Mouse (Mus musculus) heart, postnatal 0 days (tissue): ENCODE measurements around the gene Slc22a5. TPM values are rescaled to one million over a fixed set of nuclear protein-coding genes. Genes with fewer than 3 reads are reported as not detected.
"Not testable (repeated sequence)": the region's sequence is repeated elsewhere in the genome, so short reads cannot be mapped to it uniquely, and the experiment has no call there.

Experiments used
- ATAC-seq: fragments of 200-750 bp; cut with Nextera tagmentation; 2 replicates; pipeline ENCODE4 v1.8.0; 2017; ENCODE audit warnings: low read depth, moderate number of reproducible peaks, moderate library complexity; ENCODE audit not compliant: insufficient read depth
- DNase-seq: peaks from one replicate; pipeline ENCODE4 v3.0.0-alpha.2; 2016; ENCODE audit warnings: low spot score
- H3K27ac ChIP-seq: fragments of 300-500 bp; sonication (generic); 2 replicates; pipeline ENCODE4 v1.5.1; 2014; ENCODE audit warnings: low read depth, mild to moderate bottlenecking
- H3K27me3 ChIP-seq: fragments of 300-500 bp; sonication (generic); 2 replicates; pipeline ENCODE4 v1.6.1; 2014; ENCODE audit warnings: low read length, mixed read lengths; ENCODE audit not compliant: control insufficient read depth, insufficient read depth
- H3K36me3 ChIP-seq: fragments of 300-500 bp; sonication (generic); replicated peaks from 2 replicates; pipeline ENCODE4 v1.6.1; 2014; ENCODE audit warnings: low read length, mixed read lengths; ENCODE audit not compliant: control insufficient read depth, insufficient read depth
- H3K4me1 ChIP-seq: fragments of 300-500 bp; sonication (generic); 2 replicates; pipeline ENCODE4 v1.6.1; 2014; ENCODE audit warnings: antibody characterized with exemption; ENCODE audit not compliant: control insufficient read depth, insufficient read depth
- H3K4me2 ChIP-seq: fragments of 300-500 bp; sonication (generic); 2 replicates; pipeline ENCODE4 v1.6.1; 2014; ENCODE audit warnings: low read depth, mild to moderate bottlenecking, low read length, moderate library complexity
- H3K4me3 ChIP-seq: fragments of 300-500 bp; sonication (generic); 2 replicates; pipeline ENCODE4 v1.5.1; 2014; ENCODE audit warnings: low read depth, low read length
- H3K9ac ChIP-seq: fragments of 300-500 bp; sonication (generic); replicated peaks from 2 replicates; pipeline ENCODE4 v1.6.1; 2014; ENCODE audit warnings: low read depth, low read length, mixed read lengths
- H3K9me3 ChIP-seq: fragments of 300-500 bp; sonication (generic); replicated peaks from 2 replicates; pipeline ENCODE4 v1.6.1; 2016; ENCODE audit warnings: low read length; ENCODE audit not compliant: control insufficient read depth
- CTCF ChIP-seq: IDR thresholded peaks from 2 replicates; pipeline ENCODE4 v1.5.1; 2016; ENCODE audit warnings: antibody characterized with exemption, control low read depth, low read depth
- EP300 ChIP-seq: IDR thresholded peaks from 2 replicates; pipeline ENCODE4 v1.6.1; 2016; ENCODE audit warnings: antibody characterized with exemption, low read depth
- WGBS: fragments of 180-500 bp; shearing (Covaris S2); extraction: QIAGEN DNeasy Blood & Tissue Kit; methylation state at CpG from one replicate; pipeline ENCODE4 v1.1.7; 2014; 5-methylcytosine and 5-hydroxymethylcytosine counted together
- polyA plus RNA-seq: library from polyadenylated mRNA; unstranded; fragments of >200 nt; fragmentation: Nextera tagmentation; extraction: Ambion mirVana; gene quantifications from 2 replicates; pipeline ENCODE4 v1.2.1, GENCODE M21; 2015
- total RNA-seq: library from RNA; depleted of rRNA; stranded (reverse); fragments of >200 nt; gene quantifications from 2 replicates; pipeline ENCODE4 v1.2.3, GENCODE M21; 2014; ENCODE audit warnings: low replicate concordance

Slc22a5 gene
- total and polyA plus RNA-seq, 2 experiments from 2014 or later, result 14.5 to 15.6 TPM

DNA sequence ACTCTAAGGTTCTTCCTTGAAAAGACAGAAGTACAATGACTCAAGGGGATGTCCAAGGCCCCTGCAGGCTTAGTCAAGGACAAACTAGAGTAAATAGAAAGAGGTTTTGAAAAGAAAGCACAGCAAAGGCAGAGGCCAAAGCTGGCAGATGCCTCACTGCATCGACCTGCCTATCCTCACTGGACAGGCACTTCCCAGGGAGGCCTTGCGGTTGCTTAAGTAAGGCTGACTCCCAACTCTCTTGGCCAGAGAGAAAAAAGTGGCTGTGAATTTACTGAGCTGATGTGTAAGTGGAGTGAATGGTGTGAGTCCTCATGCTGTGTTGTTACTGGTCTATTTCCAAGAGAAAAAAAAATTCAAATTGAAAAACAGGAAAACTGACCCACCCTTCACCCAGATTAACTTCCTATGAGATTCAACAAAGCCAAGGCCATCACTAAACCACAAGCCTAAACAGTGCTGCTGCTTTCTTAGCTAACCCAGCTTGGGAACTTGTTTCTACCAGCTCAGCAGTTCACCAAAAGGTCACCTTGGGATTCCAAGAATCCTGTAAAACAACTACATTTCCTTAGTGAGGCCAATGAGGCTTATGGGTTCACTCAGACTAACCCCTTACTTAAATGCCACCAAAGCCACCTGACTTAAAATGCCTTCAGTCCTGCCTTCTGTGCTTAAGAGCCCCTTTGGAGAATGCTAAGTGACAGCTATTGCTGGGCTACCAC is 19.5 kb downstream of the Slc22a5 start:
- no peak overlapping the region for H3K4me3 ChIP-seq
- DNase-seq (peak; percentile 14), ATAC-seq (peak; percentile 11; the same call in 1 of the 2 replicates)
- H3K9ac ChIP-seq, result no peak overlapping the region
- 0 out of 2 replicates have a peak, but pooled peaks cover 10% of the 10 kb centered on the region for H3K4me1 ChIP-seq
- TF ChIP-seq CTCF, result no peak
- TF ChIP-seq EP300, result no peak
- 0 out of 2 replicates have a peak overlapping the region, but pooled peaks have one; percentile 30 for H3K27ac ChIP-seq
- no peaks in the 10 kb centered on the region for H3K27me3 ChIP-seq
- no peaks in the 10 kb centered on the region for H3K9me3 ChIP-seq
- H3K4me2 ChIP-seq, result no peak overlapping the region
- peaks cover 26% of the 10 kb centered on the region for H3K36me3 ChIP-seq
- WGBS, result 76% methylated on average over 2 of the region's 2 CpGs

DNA sequence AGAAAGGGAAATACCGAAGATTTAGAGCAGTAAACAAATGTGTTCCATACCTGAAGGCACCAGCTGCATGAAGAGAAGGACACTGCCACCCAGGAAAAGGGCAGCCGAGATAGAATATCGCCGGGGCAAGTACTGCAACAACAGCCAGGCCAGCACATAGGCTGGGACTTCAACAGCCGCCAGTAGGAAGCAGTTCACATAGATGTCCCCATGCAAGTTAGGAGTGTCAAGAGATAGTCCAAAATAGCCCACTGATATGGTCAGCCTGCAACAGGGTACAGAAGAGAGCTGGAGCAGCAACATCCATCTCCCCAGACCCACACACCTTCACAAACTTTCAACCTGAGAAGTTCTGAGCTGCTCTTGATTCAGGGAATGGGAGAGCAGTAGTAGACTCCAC is 22.3 kb downstream of the Slc22a5 start:
- WGBS, result 49% methylated on average over 5 of the region's 5 CpGs
- peak; percentile 64; the same call in 1 of the 2 replicates for ATAC-seq
- peak overlapping the region; percentile 66 for H3K27ac ChIP-seq

GRCm38 (mm10) chr11:53868323-53868722 is 23.1 kb downstream of the Slc22a5 start:
- H3K27ac ChIP-seq, ATAC-seq, H3K4me2 ChIP-seq, DNase-seq, H3K4me1 ChIP-seq, H3K9me3 ChIP-seq, H3K4me3 ChIP-seq, H3K27me3 ChIP-seq, H3K9ac ChIP-seq: not testable (repeated sequence)
- WGBS, result 50% methylated on average over 5 of the region's 5 CpGs
- H3K36me3 ChIP-seq, result peaks cover 26% of the 10 kb centered on the region
- peak; percentile 23 for TF ChIP-seq CTCF

More for the DNA sequence above, 22.3 kb downstream of the Slc22a5 start:
- no peak for TF ChIP-seq EP300
- no peak for TF ChIP-seq CTCF
- Histone ChIP-seq H3K9ac (no peak overlapping the region), H3K4me2 (no peak overlapping the region), H3K4me3 (no peak overlapping the region), H3K4me1 (peaks cover 10% of the 10 kb centered on the region; the same call in 1 of the 2 replicates), H3K27me3 (no peaks in the 10 kb centered on the region), H3K9me3 (no peaks in the 10 kb centered on the region), H3K36me3 (peaks cover 26% of the 10 kb centered on the region)
- no peak for DNase-seq

DNA sequence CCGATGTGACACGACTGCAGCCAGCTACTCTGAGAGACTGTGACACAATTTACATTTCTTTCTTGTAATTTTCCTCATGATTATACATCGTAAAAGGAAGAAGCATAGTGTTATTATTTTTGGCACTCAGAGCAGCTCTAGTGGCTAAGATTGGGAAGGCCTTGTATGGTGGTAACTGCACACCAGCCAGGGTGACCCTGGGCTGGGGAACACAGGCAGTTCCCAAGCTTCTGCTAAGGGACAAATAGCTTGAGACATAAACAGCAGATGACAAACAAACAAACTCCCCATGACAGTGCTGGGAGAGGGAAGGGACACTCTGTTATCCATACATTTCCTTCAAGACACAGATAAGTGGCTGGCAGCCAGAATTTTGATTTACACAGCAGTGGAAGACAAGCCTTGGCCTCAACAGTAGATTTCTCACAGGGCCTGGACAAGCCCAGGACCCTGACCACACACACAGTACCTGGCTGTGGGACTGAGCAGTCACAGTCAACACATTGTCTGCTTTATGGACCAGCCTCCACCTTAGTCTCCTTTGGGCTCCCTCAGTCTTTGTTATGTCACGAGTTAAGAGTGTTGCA is 26.6 kb downstream of the Slc22a5 start:
- not testable (repeated sequence) for H3K9me3 ChIP-seq, H3K4me2 ChIP-seq, DNase-seq, H3K36me3 ChIP-seq, H3K9ac ChIP-seq, H3K4me3 ChIP-seq, H3K4me1 ChIP-seq, H3K27me3 ChIP-seq
- 81% methylated on average over 1 of the region's 4 CpGs for WGBS
- H3K27ac ChIP-seq, result peak overlapping the region; percentile 61
- ATAC-seq, result peak; percentile 74

DNA sequence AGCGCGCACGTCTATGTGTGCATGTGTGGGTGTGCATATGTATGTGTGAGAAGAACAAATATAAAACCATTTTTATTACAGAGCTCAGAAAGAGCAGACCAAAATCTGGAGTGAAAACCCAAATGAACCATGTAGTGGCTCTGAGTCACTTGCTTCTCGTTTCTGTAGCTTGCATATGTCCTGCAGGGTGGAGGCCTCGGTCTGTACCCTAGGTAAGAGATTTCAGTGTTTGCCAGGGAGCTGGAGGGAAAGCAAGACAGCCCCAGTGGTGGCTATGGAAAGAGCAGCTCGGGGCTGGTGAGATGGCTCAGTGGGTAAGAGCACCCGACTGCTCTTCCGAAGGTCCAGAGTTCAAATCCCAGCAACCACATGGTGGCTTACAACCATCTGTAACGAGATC is 30.5 kb downstream of the Slc22a5 start:
- not testable (repeated sequence) for H3K4me3 ChIP-seq, H3K9ac ChIP-seq, H3K27ac ChIP-seq, H3K27me3 ChIP-seq, ATAC-seq, H3K9me3 ChIP-seq, H3K4me1 ChIP-seq, H3K36me3 ChIP-seq, DNase-seq, H3K4me2 ChIP-seq
- 85% methylated on average over 8 of the region's 9 CpGs for WGBS
